Mouse (Mus musculus) heart, embryonic 10.5 days (tissue): Measurements from ENCODE around the gene Nsun2. TPM values are rescaled to one million over a fixed set of nuclear protein-coding genes. Genes with fewer than 3 reads are reported as not detected.

Source experiments
- DNase-seq: peaks from one replicate; pipeline ENCODE4 v3.0.0-alpha.2; 2017; ENCODE audit warnings: low spot score
- H3K27ac ChIP-seq: fragments of 300-500 bp; sonication (generic); 2 replicates; pipeline ENCODE4 v1.5.1; 2016; ENCODE audit warnings: mild to moderate bottlenecking
- H3K27me3 ChIP-seq: fragments of 300-500 bp; sonication (generic); 2 replicates; pipeline ENCODE4 v1.6.1; 2016; ENCODE audit warnings: mild to moderate bottlenecking; ENCODE audit not compliant: poor library complexity, insufficient read depth, severe bottlenecking
- H3K36me3 ChIP-seq: fragments of 300-500 bp; sonication (generic); 2 replicates; pipeline ENCODE4 v1.6.1; 2016; ENCODE audit warnings: mild to moderate bottlenecking, moderate library complexity
- H3K4me1 ChIP-seq: fragments of 300-500 bp; sonication (generic); 2 replicates; pipeline ENCODE4 v1.6.1; 2016; ENCODE audit warnings: mild to moderate bottlenecking
- H3K4me3 ChIP-seq: fragments of 300-500 bp; sonication (generic); 2 replicates; pipeline ENCODE4 v1.5.1; 2016; ENCODE audit warnings: mild to moderate bottlenecking, moderate library complexity
- H3K9me3 ChIP-seq: fragments of 300-500 bp; sonication (generic); 2 replicates; pipeline ENCODE4 v1.6.1; 2016; ENCODE audit warnings: mild to moderate bottlenecking, moderate library complexity
- WGBS: fragments of 180-500 bp; shearing (Covaris S2); methylation state at CpG from one replicate; pipeline ENCODE4 v1.1.7; 2016; 5-methylcytosine and 5-hydroxymethylcytosine counted together
- polyA plus RNA-seq: library from polyadenylated mRNA; unstranded; fragments of >200 nt; fragmentation: Nextera tagmentation; extraction: Ambion mirVana; gene quantifications from 2 replicates; pipeline ENCODE4 v1.2.1, GENCODE M21; 2016

Gene Nsun2
- polyA plus RNA-seq, 1 experiment from 2014 or later, result 140 TPM

DNA sequence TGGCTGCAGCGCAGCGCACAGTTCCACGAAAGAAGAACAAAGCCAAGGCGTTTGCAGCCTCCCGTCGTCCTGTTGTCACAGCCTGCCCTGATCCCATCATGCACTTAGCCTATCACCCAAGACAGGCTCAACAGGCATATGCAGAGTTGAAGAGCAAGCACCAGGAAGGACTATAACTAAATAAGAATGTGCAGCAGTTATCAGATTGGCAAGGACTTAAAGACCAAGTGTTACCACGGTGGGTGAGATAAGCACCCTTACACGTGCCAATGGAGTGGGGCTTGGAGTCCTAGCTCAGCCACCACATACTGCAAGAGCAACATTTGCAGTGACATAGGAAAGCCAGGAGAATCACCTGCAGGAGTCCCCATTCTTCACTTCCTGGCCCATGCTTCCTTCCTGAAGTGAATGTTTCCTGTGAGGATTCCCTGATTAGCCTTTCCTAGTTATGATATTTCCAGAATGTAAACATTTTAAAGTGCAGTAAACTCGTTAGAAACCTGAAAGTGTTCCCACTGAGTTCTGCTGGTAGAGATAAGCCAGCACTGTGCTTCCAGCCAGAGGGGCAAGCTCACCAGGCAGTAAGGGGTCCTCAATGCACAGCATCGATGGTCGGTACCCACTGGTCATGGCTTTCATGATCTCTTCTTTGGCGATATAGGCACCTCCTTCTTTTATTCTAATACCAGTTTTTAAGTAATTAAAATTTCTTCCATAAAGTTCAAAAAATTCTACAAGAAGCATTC is 27.0 kb upstream of the Nsun2 start:
- Histone ChIP-seq H3K27ac (no peak overlapping the region), H3K4me3 (no peak overlapping the region), H3K36me3 (peaks cover 90% of the 10 kb centered on the region), H3K9me3 (no peaks in the 10 kb centered on the region), H3K4me1 (no peaks in the 10 kb centered on the region), H3K27me3 (no peaks in the 10 kb centered on the region)
- WGBS, result 81% methylated on average over 12 of the region's 12 CpGs
- no peak for DNase-seq

DNA sequence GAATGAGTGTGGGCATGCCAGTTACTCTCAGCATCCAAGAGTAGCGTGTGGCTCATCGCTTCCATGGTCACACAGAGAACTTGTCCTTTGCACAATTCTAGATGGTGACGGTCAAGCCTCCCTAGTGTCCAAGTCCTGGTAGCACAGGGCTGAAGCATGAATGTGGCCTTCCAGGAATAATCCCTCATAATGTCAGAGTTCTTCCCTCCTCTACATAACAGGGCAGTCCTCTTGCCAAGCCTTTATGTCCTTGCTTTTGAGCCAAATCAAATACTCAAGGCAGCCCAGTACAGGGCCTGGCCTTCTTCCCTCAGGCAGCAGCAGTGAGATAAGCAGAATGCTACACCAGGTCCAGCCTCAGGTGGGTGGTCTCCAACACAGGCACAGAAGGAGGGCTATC is 25.9 kb upstream of the Nsun2 start:
- no peaks in the 10 kb centered on the region for H3K4me1 ChIP-seq
- H3K36me3 ChIP-seq, result peaks cover 90% of the 10 kb centered on the region
- no peak overlapping the region for H3K4me3 ChIP-seq
- 92% methylated on average over 3 of the region's 3 CpGs for WGBS
- no peaks in the 10 kb centered on the region for H3K27me3 ChIP-seq
- H3K9me3 ChIP-seq, result no peaks in the 10 kb centered on the region
- DNase-seq, result no peak
- no peak overlapping the region for H3K27ac ChIP-seq

DNA sequence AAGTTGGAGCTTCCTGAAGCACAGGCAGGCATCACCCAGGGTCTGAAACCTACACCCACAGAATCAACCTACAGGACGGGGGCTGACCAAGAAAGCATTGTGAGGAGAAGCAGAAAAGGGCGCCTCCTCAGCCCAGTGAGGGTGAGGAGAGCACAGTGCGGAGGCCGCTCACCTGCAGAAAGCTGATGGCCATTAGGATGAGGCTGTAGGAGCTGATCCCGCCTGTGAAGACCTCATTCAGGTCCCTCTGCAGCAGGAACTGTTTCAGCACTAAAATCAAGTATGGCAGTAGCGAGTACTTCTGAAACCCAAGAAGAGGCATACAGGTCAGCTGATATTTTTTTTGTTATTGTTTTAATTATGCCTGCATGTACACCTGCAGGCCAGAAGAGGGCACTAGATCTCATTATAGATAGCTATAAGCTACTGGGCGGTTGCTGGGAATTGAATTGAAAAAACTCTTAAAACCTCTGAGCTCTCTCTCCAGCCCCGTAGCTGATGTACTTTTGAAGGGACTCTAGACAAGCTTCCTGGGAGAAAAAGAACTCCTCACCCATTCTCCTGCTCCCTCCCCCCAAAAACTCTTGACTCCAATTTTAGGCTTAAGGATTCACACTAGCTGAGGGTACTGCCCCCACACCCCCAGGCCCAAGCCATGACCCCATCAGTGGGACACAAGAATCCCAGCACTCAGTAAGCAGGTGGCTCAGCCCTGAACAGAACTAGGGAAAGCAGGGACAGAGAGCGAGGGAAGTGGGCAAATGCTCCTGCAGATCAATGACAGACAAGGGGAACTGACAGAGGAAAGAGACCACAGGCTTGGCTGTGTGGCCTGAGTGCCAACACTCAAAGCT is 23.9 kb upstream of the Nsun2 start:
- no peak overlapping the region for H3K27ac ChIP-seq
- H3K4me1 ChIP-seq, result no peaks in the 10 kb centered on the region
- no peaks in the 10 kb centered on the region for H3K9me3 ChIP-seq
- DNase-seq, result no peak
- H3K36me3 ChIP-seq, result peaks cover 77% of the 10 kb centered on the region
- no peak overlapping the region for H3K4me3 ChIP-seq
- no peaks in the 10 kb centered on the region for H3K27me3 ChIP-seq
- WGBS, result 76% methylated on average over 9 of the region's 9 CpGs

DNA sequence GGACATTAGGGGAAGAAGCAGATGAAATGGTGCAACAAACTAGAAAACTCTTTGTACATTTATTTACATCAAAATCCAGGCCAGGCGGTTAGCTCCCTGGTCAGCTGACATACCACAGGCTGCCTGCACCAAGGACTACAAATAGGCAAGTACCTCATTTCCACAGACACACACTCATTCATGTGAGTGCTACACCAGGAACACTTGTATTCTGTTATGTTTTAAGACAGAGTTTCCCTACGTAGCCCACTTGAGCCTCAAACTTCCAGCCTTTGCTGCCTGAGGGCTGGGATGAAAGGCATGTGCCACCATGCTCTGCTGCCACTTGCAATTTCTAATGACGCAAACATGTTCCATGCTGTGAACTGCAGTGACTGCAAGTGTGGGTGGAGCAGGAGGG is 18.5 kb upstream of the Nsun2 start:
- no peak overlapping the region for H3K4me3 ChIP-seq
- no peak overlapping the region for H3K27ac ChIP-seq
- H3K36me3 ChIP-seq, result peaks cover 33% of the 10 kb centered on the region
- no peaks in the 10 kb centered on the region for H3K9me3 ChIP-seq
- WGBS, result 92% methylated on average over 3 of the region's 3 CpGs
- no peaks in the 10 kb centered on the region for H3K27me3 ChIP-seq
- peaks cover 11% of the 10 kb centered on the region; the same call in 1 of the 2 replicates for H3K4me1 ChIP-seq
- DNase-seq, result no peak

DNA sequence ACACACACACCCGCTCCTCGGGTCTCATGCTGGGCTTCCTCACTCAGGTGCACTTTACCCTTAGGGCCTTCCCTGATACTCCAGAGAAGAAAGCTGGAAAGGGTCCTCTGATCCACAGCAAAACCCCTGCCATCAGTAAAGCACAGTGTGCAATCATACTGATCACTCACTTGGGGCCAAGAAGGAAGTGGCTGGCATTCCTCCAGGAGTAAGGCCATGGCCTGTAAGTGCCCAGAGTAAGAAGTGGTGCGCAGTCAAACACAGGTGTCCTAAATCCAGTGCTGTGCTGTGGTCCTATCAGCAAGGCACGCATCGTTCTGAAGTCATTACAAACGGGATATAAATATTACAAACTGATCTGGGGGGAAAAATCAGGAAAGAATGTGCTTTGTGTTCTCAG is 16.1 kb upstream of the Nsun2 start:
- Histone ChIP-seq H3K27me3 (no peaks in the 10 kb centered on the region), H3K9me3 (no peaks in the 10 kb centered on the region), H3K4me1 (peaks cover 25% of the 10 kb centered on the region), H3K27ac (no peak overlapping the region), H3K4me3 (no peak overlapping the region), H3K36me3 (peaks cover 13% of the 10 kb centered on the region)
- WGBS, result 85% methylated on average over 6 of the region's 6 CpGs
- no peak for DNase-seq

DNA sequence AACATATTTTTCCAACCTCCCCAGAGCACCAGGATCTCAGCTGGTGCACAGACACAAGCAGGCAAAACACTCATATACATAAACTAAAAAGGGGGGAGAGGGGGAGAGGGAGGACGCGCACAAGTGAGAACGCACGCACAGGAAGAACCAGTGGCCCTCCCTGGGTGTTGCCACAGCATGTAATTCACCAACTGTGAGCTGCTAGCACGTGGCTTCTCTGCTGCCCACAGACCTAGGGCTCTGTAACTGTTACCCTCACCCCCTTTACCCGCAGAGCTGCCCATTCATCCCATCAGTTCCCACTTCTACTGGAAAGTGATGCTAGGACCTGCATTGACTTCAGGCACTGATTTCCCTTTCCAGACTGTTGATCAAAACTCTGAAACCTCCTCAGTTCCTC is 14.4 kb upstream of the Nsun2 start:
- Histone ChIP-seq H3K4me1 (peaks cover 42% of the 10 kb centered on the region), H3K36me3 (peaks cover 5% of the 10 kb centered on the region), H3K9me3 (no peaks in the 10 kb centered on the region), H3K27me3 (no peaks in the 10 kb centered on the region), H3K4me3 (no peak overlapping the region), H3K27ac (no peak overlapping the region)
- DNase-seq, result no peak
- WGBS, result 86% methylated on average over 6 of the region's 6 CpGs

DNA sequence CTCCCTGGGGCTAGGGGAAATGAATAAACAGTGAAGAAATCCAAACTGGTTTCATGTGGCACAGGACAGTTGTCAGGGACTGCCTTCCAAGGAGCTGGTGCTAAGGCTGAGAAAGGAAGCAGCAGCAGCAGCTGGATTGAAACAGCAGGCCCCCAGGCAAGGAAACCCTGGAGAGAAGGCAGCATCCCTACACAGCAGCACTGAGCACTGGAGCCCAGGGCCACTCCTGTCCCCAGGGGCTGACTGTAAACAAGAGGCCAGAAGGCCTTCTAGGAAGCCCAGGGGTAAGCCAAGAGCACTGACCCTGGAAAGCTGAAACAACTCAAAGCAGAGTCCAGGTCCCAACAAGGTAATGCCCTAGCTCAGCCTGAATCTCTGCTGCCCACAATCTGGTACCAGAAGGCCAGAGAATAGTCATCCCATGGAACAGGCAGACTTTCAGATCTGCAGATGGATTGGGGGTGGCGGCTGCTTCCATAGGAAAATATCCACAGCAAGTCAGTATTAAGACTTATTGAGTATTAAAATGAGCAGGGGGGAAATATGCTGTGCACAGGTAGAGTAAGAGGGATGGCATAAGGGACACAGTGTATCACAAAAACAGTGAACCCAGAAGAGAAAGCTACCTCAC is 11.3 kb upstream of the Nsun2 start:
- 0 out of 2 replicates have a peak overlapping the region, but pooled peaks have one; percentile 13 for H3K27ac ChIP-seq
- H3K4me1 ChIP-seq, result peaks cover 69% of the 10 kb centered on the region
- no peaks in the 10 kb centered on the region for H3K36me3 ChIP-seq
- no peak for DNase-seq
- 100% methylated on average over 1 of the region's 1 CpGs for WGBS
- H3K9me3 ChIP-seq, result no peaks in the 10 kb centered on the region
- no peaks in the 10 kb centered on the region for H3K27me3 ChIP-seq
- H3K4me3 ChIP-seq, result no peak overlapping the region

DNA sequence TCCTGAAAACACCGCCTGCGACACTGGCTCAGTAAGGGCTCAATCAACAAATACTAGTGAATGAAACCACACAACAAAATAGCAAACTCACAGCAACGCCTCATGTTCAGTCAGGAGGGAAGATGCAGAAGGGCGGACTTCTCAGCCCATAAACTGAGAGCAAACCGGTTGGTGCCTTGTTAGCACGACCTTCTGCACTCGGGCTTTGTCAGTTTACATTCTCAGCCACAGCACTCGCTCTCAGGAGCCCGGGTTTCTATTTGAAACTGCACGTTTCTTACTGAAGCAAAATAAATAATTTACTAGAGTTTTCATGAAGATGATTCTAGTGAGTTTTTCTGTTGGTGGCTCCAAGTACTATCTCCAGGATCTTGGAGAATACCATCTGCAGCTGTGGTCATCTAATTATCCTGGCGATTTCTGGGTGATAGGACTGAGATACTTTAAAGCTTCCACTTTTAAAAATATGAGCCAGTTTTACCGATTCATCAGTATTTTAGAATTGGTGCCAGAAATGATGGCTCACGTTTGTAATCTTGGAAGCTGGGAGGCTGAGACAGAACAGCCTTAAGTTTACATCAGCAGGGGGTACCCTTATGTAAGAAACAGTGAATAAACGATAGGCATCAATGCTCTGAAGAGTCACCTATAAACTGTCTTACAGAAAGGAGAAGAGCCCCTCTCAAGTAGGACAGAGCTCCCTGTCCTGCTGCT is 9.9 kb upstream of the Nsun2 start:
- no peak for DNase-seq
- no peak overlapping the region for H3K4me3 ChIP-seq
- no peak overlapping the region for H3K27ac ChIP-seq
- no peaks in the 10 kb centered on the region for H3K36me3 ChIP-seq
- WGBS, result 70% methylated on average over 14 of the region's 14 CpGs
- H3K4me1 ChIP-seq, result peaks cover 71% of the 10 kb centered on the region
- H3K9me3 ChIP-seq, result no peaks in the 10 kb centered on the region
- no peaks in the 10 kb centered on the region for H3K27me3 ChIP-seq

DNA sequence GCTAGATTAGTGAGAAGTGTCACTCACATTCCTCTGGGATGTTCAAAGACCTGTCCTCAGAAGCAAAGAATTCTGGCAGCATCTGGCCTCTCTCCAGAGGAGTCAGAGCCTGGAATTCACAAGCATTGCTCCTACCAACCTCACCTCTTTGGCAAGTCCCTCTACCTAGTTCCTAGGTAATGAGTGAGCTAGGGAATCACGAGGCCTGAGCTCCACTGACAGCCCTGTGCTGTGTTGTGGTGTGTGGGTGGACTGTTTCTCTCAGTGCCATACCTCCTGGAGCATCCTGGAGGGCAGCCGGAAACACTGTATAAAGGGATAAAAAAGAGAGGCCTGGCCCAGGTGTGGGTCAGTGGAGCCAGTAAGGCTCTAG is 9.4 kb upstream of the Nsun2 start:
- WGBS, result 66% methylated on average over 2 of the region's 2 CpGs
- no peak for DNase-seq
- H3K4me1 ChIP-seq, result peaks cover 74% of the 10 kb centered on the region

DNA sequence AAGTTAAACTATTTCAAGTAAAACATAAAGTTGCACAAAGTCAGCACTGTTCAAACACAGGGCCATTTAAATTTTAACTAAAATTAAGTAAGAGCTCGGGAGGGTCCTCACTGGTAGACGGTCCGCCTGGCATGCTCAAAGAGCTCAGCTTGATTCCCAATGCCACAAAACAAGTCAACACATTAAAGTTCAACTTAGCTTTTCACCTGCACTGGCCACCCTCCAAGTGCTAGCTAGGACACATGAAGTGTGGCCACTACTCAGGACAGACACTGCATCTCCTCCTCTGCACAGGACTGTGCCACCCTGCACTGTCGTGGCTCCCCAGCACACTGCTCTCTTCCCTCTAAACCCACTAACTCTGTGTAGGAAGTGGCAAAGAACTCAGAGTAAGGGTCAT is 7.7 kb upstream of the Nsun2 start:
- no peak overlapping the region for H3K4me3 ChIP-seq
- H3K27me3 ChIP-seq, result no peaks in the 10 kb centered on the region
- DNase-seq, result no peak
- no peak overlapping the region for H3K27ac ChIP-seq
- H3K9me3 ChIP-seq, result no peaks in the 10 kb centered on the region
- peaks cover 16% of the 10 kb centered on the region for H3K36me3 ChIP-seq
- peaks cover 86% of the 10 kb centered on the region for H3K4me1 ChIP-seq
- 70% methylated on average over 4 of the region's 4 CpGs for WGBS

More for the DNA sequence above, 9.4 kb upstream of the Nsun2 start:
- H3K36me3 ChIP-seq, result no peaks in the 10 kb centered on the region; the same call in 1 of the 2 replicates
- no peak overlapping the region for H3K4me3 ChIP-seq
- H3K9me3 ChIP-seq, result no peaks in the 10 kb centered on the region
- H3K27me3 ChIP-seq, result no peaks in the 10 kb centered on the region
- H3K27ac ChIP-seq, result no peak overlapping the region

DNA sequence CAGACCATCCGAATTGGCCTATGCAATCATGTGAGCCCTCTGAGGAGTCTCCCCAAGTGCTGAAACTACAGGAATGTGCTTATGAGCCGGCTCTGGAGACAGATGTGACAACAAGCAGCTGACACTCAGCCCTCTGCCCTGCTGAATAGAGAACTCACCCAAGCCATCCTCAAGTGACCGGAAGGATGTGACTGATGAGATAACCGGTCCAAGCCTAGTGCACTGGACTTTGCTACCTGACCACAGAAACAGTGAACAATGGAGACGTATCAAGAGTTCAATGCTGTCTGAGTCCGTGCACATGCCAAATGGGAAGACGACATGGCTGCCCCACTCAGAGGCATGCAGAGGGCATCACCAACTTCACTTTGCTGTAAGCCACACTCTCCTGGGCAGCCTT is 5.0 kb upstream of the Nsun2 start:
- H3K4me3 ChIP-seq, result no peak overlapping the region
- no peaks in the 10 kb centered on the region for H3K9me3 ChIP-seq
- peaks cover 80% of the 10 kb centered on the region for H3K4me1 ChIP-seq
- WGBS, result 64% methylated on average over 7 of the region's 7 CpGs
- no peak for DNase-seq
- H3K27ac ChIP-seq, result no peak overlapping the region
- peaks cover 16% of the 10 kb centered on the region for H3K36me3 ChIP-seq
- H3K27me3 ChIP-seq, result no peaks in the 10 kb centered on the region

DNA sequence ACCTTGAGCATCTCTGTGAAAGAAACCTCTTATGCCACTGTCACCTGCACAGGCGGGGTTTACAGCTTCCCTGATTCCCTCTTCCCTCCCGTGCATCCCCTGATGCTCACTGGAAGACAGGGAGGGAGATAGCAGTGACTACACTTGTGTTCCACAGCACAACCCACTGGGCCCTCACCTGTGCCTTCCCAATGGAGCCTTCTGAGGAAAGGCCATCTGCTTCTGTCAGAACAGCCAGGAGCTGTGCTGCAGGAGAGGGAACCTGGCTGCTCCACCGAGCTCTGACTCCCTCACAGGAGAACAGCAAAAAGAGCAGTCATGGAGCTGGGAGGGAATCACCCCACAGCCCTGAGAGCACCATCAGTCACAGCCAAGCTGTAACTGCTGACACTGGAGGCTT is 3.4 kb upstream of the Nsun2 start:
- 78% methylated on average over 3 of the region's 3 CpGs for WGBS
- Histone ChIP-seq H3K27me3 (no peaks in the 10 kb centered on the region), H3K4me3 (0 out of 2 replicates have a peak overlapping the region, but pooled peaks have one; percentile 96), H3K4me1 (peaks cover 64% of the 10 kb centered on the region), H3K27ac (no peak overlapping the region), H3K9me3 (no peaks in the 10 kb centered on the region), H3K36me3 (peaks cover 16% of the 10 kb centered on the region)
- DNase-seq, result no peak
